Mouse (Mus musculus): Measurements from ENCODE around the gene Slc35a3.

GRCm38 (mm10) chr3:116658928-116659565, 53.6 kb downstream of the Slc35a3 start:
- TF ChIP-seq POLR2A (IDR thresholded peaks at IDR 0.05; ENCODE audit: borderline replicate concordance, extremely low read depth, insufficient read depth, insufficient read length, poor library complexity, severe bottlenecking) (no peak), CTCF (IDR thresholded peaks at IDR 0.05; ENCODE audit: borderline replicate concordance, extremely low read depth, insufficient read depth, insufficient read length) (no peak)
